Mouse (Mus musculus): ENCODE measurements around the gene Pltp. TPM values are rescaled to one million over a fixed set of nuclear protein-coding genes. Genes with fewer than 3 reads are reported as not detected.

Gene Pltp
- total RNA-seq, 1 experiment, result 56.1 TPM

DNA sequence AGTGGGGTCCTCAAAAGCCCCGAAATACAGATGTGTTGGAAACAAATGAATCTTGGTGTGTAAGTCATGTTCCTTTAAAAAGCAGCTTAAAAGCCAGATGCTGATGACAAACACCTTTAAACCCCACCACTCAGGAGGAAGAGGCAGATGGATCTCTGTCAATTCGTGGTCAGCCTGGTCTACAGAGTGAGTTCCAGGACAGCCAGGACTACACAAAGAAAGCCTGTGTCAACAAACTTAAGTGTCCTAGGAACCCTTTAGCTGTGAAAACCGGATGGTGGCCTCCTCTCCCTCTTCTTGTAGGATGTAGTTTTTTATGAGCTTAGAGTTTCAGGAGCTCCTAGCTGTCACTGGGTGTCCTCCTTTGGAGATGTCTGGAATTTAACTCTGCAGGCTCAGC is 16.1 kb upstream of the Pltp start:
- Histone ChIP-seq H3K9ac (ENCODE audit: insufficient read depth, low read depth, low read length, poor library complexity, severe bottlenecking) (peak overlapping the region; percentile 38; the same call in 1 of the 2 replicates), H3K4me3 (ENCODE audit: insufficient read depth in 1 of 2, low read depth in 1 of 2, low read length in 2 of 2, poor library complexity in 1 of 2, severe bottlenecking in 1 of 2) (peak overlapping the region; percentile 0 to 24; a peak in 1 of 4 replicates), H3K9me3 (ENCODE audit: control insufficient read depth, insufficient read depth, low read depth, low read length) (no peaks in the 10 kb centered on the region), H3K4me1 (ENCODE audit: control insufficient read depth in 2 of 2, insufficient read depth in 2 of 2, low read length in 2 of 2, poor library complexity in 1 of 2) (peaks cover 3 to 11% of the 10 kb centered on the region in 2 experiments; a peak in 2 of 4 replicates), H3K27ac (ENCODE audit: insufficient read depth, low read depth, low read length, poor library complexity, severe bottlenecking) (peak overlapping the region; percentile 65), H3K36me3 (ENCODE audit: control insufficient read depth, insufficient read depth, low read length, poor library complexity, severe bottlenecking) (no peaks in the 10 kb centered on the region)
- no peak for TF ChIP-seq HCFC1 (IDR thresholded peaks at IDR 0.05; ENCODE audit: borderline replicate concordance, insufficient read depth, low read length)
- no peak for TF ChIP-seq ZNF384 (IDR thresholded peaks at IDR 0.05; ENCODE audit: low read depth, low read length)
- TF ChIP-seq ZC3H11A (IDR thresholded peaks at IDR 0.05; ENCODE audit: borderline replicate concordance, low read depth, low read length), result no peak
- TF ChIP-seq MAFK (IDR thresholded peaks at IDR 0.05; ENCODE audit: insufficient read depth, low read depth, low read length), result no peak
- no peak for TF ChIP-seq CHD2 (IDR thresholded peaks at IDR 0.05; ENCODE audit: low read depth, low read length)
- in situ Hi-C loops (cut with MboI; ENCODE audit: low sequenced_read_pairs in 2 of 2, unreplicated experiment in 2 of 2), result no loop called here
- DNase-seq (ENCODE audit: low read depth, low spot score), result no peak

DNA sequence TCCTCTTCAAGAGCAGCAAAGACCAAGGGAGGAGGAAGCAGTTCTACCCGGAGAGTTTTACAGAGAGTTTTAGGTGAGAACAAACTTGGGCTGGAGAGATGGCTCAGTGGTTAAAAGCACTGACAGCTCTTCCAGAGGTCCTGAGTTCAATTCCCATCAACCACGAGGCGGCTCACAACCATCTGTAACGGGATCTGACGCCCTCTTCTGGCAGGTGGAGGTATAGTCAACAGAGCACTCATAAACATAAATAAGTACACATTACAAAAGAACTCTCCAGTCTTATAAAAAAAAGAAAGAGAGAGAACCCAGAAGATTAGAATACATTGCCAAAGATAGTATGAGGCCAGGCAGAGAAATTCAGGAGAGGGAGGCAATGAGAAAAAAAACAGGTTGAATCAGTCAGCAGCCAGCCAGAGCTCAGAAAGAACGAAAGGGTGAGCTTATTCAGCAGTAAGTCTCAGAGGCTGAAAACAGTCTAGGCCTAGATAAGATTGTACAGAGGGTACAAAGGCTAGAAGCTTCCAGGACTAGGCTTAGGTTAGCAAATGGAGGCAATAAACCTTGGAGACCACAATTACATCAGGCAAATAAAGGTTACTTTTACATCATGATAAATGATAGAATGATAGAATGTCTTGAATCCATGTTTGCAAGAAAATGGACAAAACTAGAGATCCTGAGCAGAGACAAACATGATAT is 14.2 kb upstream of the Pltp start:
- no peak overlapping the region for H3K27ac ChIP-seq (ENCODE audit: insufficient read depth, low read depth, low read length, poor library complexity, severe bottlenecking)
- no peaks in the 10 kb centered on the region for H3K36me3 ChIP-seq (ENCODE audit: control insufficient read depth, insufficient read depth, low read length, poor library complexity, severe bottlenecking)
- no peak overlapping the region for H3K9ac ChIP-seq (ENCODE audit: insufficient read depth, low read depth, low read length, poor library complexity, severe bottlenecking)
- in situ Hi-C loops (cut with MboI; ENCODE audit: low sequenced_read_pairs in 2 of 2, unreplicated experiment in 2 of 2), result no loop called here
- H3K4me1 ChIP-seq (ENCODE audit: control insufficient read depth in 2 of 2, insufficient read depth in 2 of 2, low read length in 2 of 2, poor library complexity in 1 of 2), result peaks cover 3 to 15% of the 10 kb centered on the region in 2 experiments; a peak in 2 of 4 replicates
- TF ChIP-seq ZC3H11A (IDR thresholded peaks at IDR 0.05; ENCODE audit: borderline replicate concordance, low read depth, low read length), result no peak
- no peak for TF ChIP-seq ZNF384 (IDR thresholded peaks at IDR 0.05; ENCODE audit: low read depth, low read length)
- TF ChIP-seq CHD2 (IDR thresholded peaks at IDR 0.05; ENCODE audit: low read depth, low read length), result no peak
- no peak for TF ChIP-seq MAFK (IDR thresholded peaks at IDR 0.05; ENCODE audit: insufficient read depth, low read depth, low read length)
- no peak for TF ChIP-seq HCFC1 (IDR thresholded peaks at IDR 0.05; ENCODE audit: borderline replicate concordance, insufficient read depth, low read length)
- H3K4me3 ChIP-seq (ENCODE audit: insufficient read depth in 1 of 2, low read depth in 1 of 2, low read length in 2 of 2, poor library complexity in 1 of 2, severe bottlenecking in 1 of 2), result no peak overlapping the region
- DNase-seq (ENCODE audit: low read depth, low spot score), result no peak
- H3K9me3 ChIP-seq (ENCODE audit: control insufficient read depth, insufficient read depth, low read depth, low read length), result no peaks in the 10 kb centered on the region

DNA sequence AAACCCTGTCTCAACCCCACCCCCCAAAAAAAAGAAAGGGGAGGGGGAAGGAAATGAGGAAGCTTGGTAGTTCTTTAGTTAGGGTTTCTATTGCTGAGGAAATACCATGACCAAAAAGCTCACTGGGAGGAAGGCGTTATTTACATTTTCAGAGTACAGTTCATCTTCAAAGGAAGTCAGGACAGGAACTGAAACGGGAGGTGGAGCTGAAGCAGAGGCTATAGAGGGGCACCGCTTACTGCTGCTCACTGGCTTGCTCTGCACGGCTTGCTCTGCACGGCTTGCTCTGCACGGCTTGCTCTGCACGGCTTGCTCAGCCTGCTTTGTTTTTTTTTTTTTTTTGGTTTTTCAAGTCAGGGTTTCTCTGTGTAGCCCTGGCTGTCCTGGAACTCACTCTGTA is 11.0 kb upstream of the Pltp start:
- Histone ChIP-seq H3K9me3 (ENCODE audit: control insufficient read depth, insufficient read depth, low read depth, low read length) (no peaks in the 10 kb centered on the region), H3K4me1 (ENCODE audit: control insufficient read depth in 2 of 2, insufficient read depth in 2 of 2, low read length in 2 of 2, poor library complexity in 1 of 2) (peaks cover 2 to 19% of the 10 kb centered on the region in 2 experiments), H3K4me3 (ENCODE audit: insufficient read depth in 1 of 2, low read depth in 1 of 2, low read length in 2 of 2, poor library complexity in 1 of 2, severe bottlenecking in 1 of 2) (no peak overlapping the region), H3K9ac (ENCODE audit: insufficient read depth, low read depth, low read length, poor library complexity, severe bottlenecking) (no peak overlapping the region), H3K27ac (ENCODE audit: insufficient read depth, low read depth, low read length, poor library complexity, severe bottlenecking) (no peak overlapping the region; the same call in 1 of the 2 replicates), H3K36me3 (ENCODE audit: control insufficient read depth, insufficient read depth, low read length, poor library complexity, severe bottlenecking) (no peaks in the 10 kb centered on the region)
- in situ Hi-C loops (cut with MboI; ENCODE audit: low sequenced_read_pairs in 2 of 2, unreplicated experiment in 2 of 2), result no loop called here
- TF ChIP-seq HCFC1 (IDR thresholded peaks at IDR 0.05; ENCODE audit: borderline replicate concordance, insufficient read depth, low read length), result no peak
- no peak for DNase-seq (ENCODE audit: low read depth, low spot score)

DNA sequence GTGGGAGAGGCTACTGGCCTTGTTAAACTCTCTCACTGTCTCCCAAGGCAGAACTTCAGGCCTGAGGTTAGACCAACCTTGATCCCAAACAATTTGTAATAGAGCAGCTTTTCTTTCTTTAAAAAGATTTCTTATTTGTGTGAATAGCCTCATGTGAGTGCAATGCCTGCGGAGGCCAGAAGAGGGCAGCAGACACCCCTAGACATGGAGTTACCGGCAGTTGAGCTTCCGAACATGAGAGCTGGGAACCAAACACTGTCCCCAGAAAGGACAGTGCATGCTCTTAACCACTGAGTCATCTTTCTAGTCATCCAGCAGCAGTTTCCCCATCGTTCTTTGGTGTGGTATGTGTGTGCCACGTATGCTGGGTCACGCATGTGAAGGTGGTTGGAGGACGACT is 10.1 kb upstream of the Pltp start:
- TF ChIP-seq CHD2 (IDR thresholded peaks at IDR 0.05; ENCODE audit: low read depth, low read length) (no peak), MAFK (IDR thresholded peaks at IDR 0.05; ENCODE audit: insufficient read depth, low read depth, low read length) (no peak), ZC3H11A (IDR thresholded peaks at IDR 0.05; ENCODE audit: borderline replicate concordance, low read depth, low read length) (no peak), HCFC1 (IDR thresholded peaks at IDR 0.05; ENCODE audit: borderline replicate concordance, insufficient read depth, low read length) (peak; percentile 47; the same call in 1 of the 2 replicates), ZNF384 (IDR thresholded peaks at IDR 0.05; ENCODE audit: low read depth, low read length) (no peak)

More for the DNA sequence above, 10.1 kb upstream of the Pltp start:
- H3K36me3 ChIP-seq (ENCODE audit: control insufficient read depth, insufficient read depth, low read length, poor library complexity, severe bottlenecking), result no peaks in the 10 kb centered on the region
- no peak overlapping the region for H3K9ac ChIP-seq (ENCODE audit: insufficient read depth, low read depth, low read length, poor library complexity, severe bottlenecking)
- in situ Hi-C loops (cut with MboI; ENCODE audit: low sequenced_read_pairs in 2 of 2, unreplicated experiment in 2 of 2), result no loop called here
- H3K4me3 ChIP-seq (ENCODE audit: insufficient read depth in 1 of 2, low read depth in 1 of 2, low read length in 2 of 2, poor library complexity in 1 of 2, severe bottlenecking in 1 of 2), result peak overlapping the region in 1 of 2 experiments; percentile 14; a peak in 1 of 4 replicates
- DNase-seq (ENCODE audit: low read depth, low spot score), result peak; percentile 71
- H3K4me1 ChIP-seq (ENCODE audit: control insufficient read depth in 2 of 2, insufficient read depth in 2 of 2, low read length in 2 of 2, poor library complexity in 1 of 2), result peaks cover 4 to 19% of the 10 kb centered on the region in 2 experiments
- H3K9me3 ChIP-seq (ENCODE audit: control insufficient read depth, insufficient read depth, low read depth, low read length), result no peaks in the 10 kb centered on the region
- H3K27ac ChIP-seq (ENCODE audit: insufficient read depth, low read depth, low read length, poor library complexity, severe bottlenecking), result peak overlapping the region; percentile 83
